Mouse (Mus musculus): ENCODE data around the gene Dcst2. TPM values are rescaled to one million over a fixed set of nuclear protein-coding genes. Genes with fewer than 3 reads are reported as not detected.

The Dcst2 gene
- polyA plus RNA-seq, 1 experiment from 2014 or later = 0.10 TPM

GRCm38 (mm10) chr3:89348911-89349868, 12.6 kb upstream of the Dcst2 start:
- peaks cover 10% of the 10 kb centered on the region for H3K4me1 ChIP-seq (replicated peaks; ENCODE audit: control insufficient read depth, insufficient read depth, low read length)
- 1% methylated on average over 38 of the region's 38 CpGs for WGBS
- H3K27me3 ChIP-seq (replicated peaks; ENCODE audit: control insufficient read depth, insufficient read depth, low read length) = peaks cover 18% of the 10 kb centered on the region
- DNase-seq (ENCODE audit: low spot score) (no peak), ATAC-seq (replicated peaks; ENCODE audit: low FRiP score) (no peak)
- no peaks in the 10 kb centered on the region for H3K9me3 ChIP-seq (ENCODE audit: control insufficient read depth, low read length)
- H3K4me3 ChIP-seq (ENCODE audit: low read depth, low read length) = peak overlapping the region; percentile 64
- H3K36me3 ChIP-seq (ENCODE audit: control insufficient read depth, insufficient read depth, low read length) = no peaks in the 10 kb centered on the region
- H3K9ac ChIP-seq (ENCODE audit: low read depth, low read length) = peak overlapping the region; percentile 59
- H3K4me2 ChIP-seq = peak overlapping the region; percentile 97
- H3K27ac ChIP-seq (ENCODE audit: low read depth, low read length) = no peak overlapping the region

GRCm38 (mm10) chr3:89349869-89350501, 11.8 kb upstream of the Dcst2 start, which contains the start of gene Adam15:
Adam15 (minus strand) TSS chr3:89349996.
- Histone ChIP-seq H3K9ac (ENCODE audit: low read depth, low read length) (peak within 1 kb of the TSS; percentile 59), H3K36me3 (ENCODE audit: control insufficient read depth, insufficient read depth, low read length) (no peaks in the 10 kb centered on the region), H3K9me3 (ENCODE audit: control insufficient read depth, low read length) (no peaks in the 10 kb centered on the region), H3K4me3 (ENCODE audit: low read depth, low read length) (peak within 1 kb of the TSS; percentile 64), H3K4me1 (replicated peaks; ENCODE audit: control insufficient read depth, insufficient read depth, low read length) (peaks cover 13% of the 10 kb centered on the region), H3K27me3 (replicated peaks; ENCODE audit: control insufficient read depth, insufficient read depth, low read length) (peaks cover 18% of the 10 kb centered on the region), H3K27ac (ENCODE audit: low read depth, low read length) (no peak within 1 kb of the TSS), H3K4me2 (peak within 1 kb of the TSS; percentile 97)
- WGBS = under 1% methylated on average over 59 of the region's 59 CpGs
- peak; percentile 88 for ATAC-seq (replicated peaks; ENCODE audit: low FRiP score)
- peak; percentile 90 for DNase-seq (ENCODE audit: low spot score)

GRCm38 (mm10) chr3:89351271-89351670, 10.5 kb upstream of the Dcst2 start:
- DNase-seq (ENCODE audit: low spot score) = no peak
- Histone ChIP-seq H3K4me3 (ENCODE audit: low read depth, low read length) (no peak overlapping the region), H3K36me3 (ENCODE audit: control insufficient read depth, insufficient read depth, low read length) (no peaks in the 10 kb centered on the region), H3K27me3 (replicated peaks; ENCODE audit: control insufficient read depth, insufficient read depth, low read length) (peaks cover 21% of the 10 kb centered on the region), H3K4me1 (replicated peaks; ENCODE audit: control insufficient read depth, insufficient read depth, low read length) (peaks cover 13% of the 10 kb centered on the region), H3K9me3 (ENCODE audit: control insufficient read depth, low read length) (no peaks in the 10 kb centered on the region), H3K9ac (ENCODE audit: low read depth, low read length) (no peak overlapping the region), H3K27ac (ENCODE audit: low read depth, low read length) (no peak overlapping the region), H3K4me2 (no peak overlapping the region)
- WGBS = 73% methylated on average over 5 of the region's 5 CpGs
- no peak for ATAC-seq (replicated peaks; ENCODE audit: low FRiP score)

GRCm38 (mm10) chr3:89354816-89355511, 6.8 kb upstream of the Dcst2 start:
- ATAC-seq (replicated peaks; ENCODE audit: low FRiP score) (no peak; the same call in 1 of the 2 replicates), DNase-seq (ENCODE audit: low spot score) (peak; percentile 76)
- H3K36me3 ChIP-seq (ENCODE audit: control insufficient read depth, insufficient read depth, low read length) = no peaks in the 10 kb centered on the region
- H3K27me3 ChIP-seq (replicated peaks; ENCODE audit: control insufficient read depth, insufficient read depth, low read length) = peaks cover 9% of the 10 kb centered on the region
- 15% methylated on average over 5 of the region's 5 CpGs for WGBS
- no peak overlapping the region for H3K27ac ChIP-seq (ENCODE audit: low read depth, low read length)
- peaks cover 9% of the 10 kb centered on the region for H3K4me1 ChIP-seq (replicated peaks; ENCODE audit: control insufficient read depth, insufficient read depth, low read length)
- H3K9me3 ChIP-seq (ENCODE audit: control insufficient read depth, low read length) = no peaks in the 10 kb centered on the region
- H3K4me2 ChIP-seq = no peak overlapping the region
- no peak overlapping the region for H3K4me3 ChIP-seq (ENCODE audit: low read depth, low read length)
- no peak overlapping the region for H3K9ac ChIP-seq (ENCODE audit: low read depth, low read length)

GRCm38 (mm10) chr3:89355512-89355902, 6.3 kb upstream of the Dcst2 start:
- no peak for DNase-seq (ENCODE audit: low spot score)
- no peak overlapping the region for H3K27ac ChIP-seq (ENCODE audit: low read depth, low read length)
- ATAC-seq (replicated peaks; ENCODE audit: low FRiP score) = no peak

GRCm38 (mm10) chr3:89356029-89356428, 5.7 kb upstream of the Dcst2 start:
- DNase-seq (ENCODE audit: low spot score) = no peak
- no peak for ATAC-seq (replicated peaks; ENCODE audit: low FRiP score)
- Histone ChIP-seq H3K9ac (ENCODE audit: low read depth, low read length) (no peak overlapping the region), H3K4me1 (replicated peaks; ENCODE audit: control insufficient read depth, insufficient read depth, low read length) (peaks cover 4% of the 10 kb centered on the region; the same call in 1 of the 2 replicates), H3K27me3 (replicated peaks; ENCODE audit: control insufficient read depth, insufficient read depth, low read length) (peaks cover 3% of the 10 kb centered on the region; the same call in 1 of the 2 replicates), H3K36me3 (ENCODE audit: control insufficient read depth, insufficient read depth, low read length) (no peaks in the 10 kb centered on the region), H3K27ac (ENCODE audit: low read depth, low read length) (no peak overlapping the region), H3K4me3 (ENCODE audit: low read depth, low read length) (no peak overlapping the region), H3K9me3 (ENCODE audit: control insufficient read depth, low read length) (no peaks in the 10 kb centered on the region), H3K4me2 (no peak overlapping the region)
- 66% methylated on average over 9 of the region's 9 CpGs for WGBS

More at GRCm38 (mm10) chr3:89355512-89355902, 6.3 kb upstream of the Dcst2 start:
- H3K9me3 ChIP-seq (ENCODE audit: control insufficient read depth, low read length) = no peaks in the 10 kb centered on the region
- peaks cover 4% of the 10 kb centered on the region for H3K4me1 ChIP-seq (replicated peaks; ENCODE audit: control insufficient read depth, insufficient read depth, low read length)
- H3K4me2 ChIP-seq = no peak overlapping the region
- no peak overlapping the region for H3K9ac ChIP-seq (ENCODE audit: low read depth, low read length)
- 66% methylated on average over 6 of the region's 6 CpGs for WGBS
- H3K36me3 ChIP-seq (ENCODE audit: control insufficient read depth, insufficient read depth, low read length) = no peaks in the 10 kb centered on the region
- H3K4me3 ChIP-seq (ENCODE audit: low read depth, low read length) = no peak overlapping the region
- peaks cover 6% of the 10 kb centered on the region for H3K27me3 ChIP-seq (replicated peaks; ENCODE audit: control insufficient read depth, insufficient read depth, low read length)

GRCm38 (mm10) chr3:89359630-89360029, 2.1 kb upstream of the Dcst2 start:
- no peaks in the 10 kb centered on the region; the same call in 1 of the 2 replicates for H3K4me1 ChIP-seq (replicated peaks; ENCODE audit: control insufficient read depth, insufficient read depth, low read length)
- H3K36me3 ChIP-seq (ENCODE audit: control insufficient read depth, insufficient read depth, low read length) = no peaks in the 10 kb centered on the region
- H3K9ac ChIP-seq (ENCODE audit: low read depth, low read length) = no peak overlapping the region
- no peak for ATAC-seq (replicated peaks; ENCODE audit: low FRiP score)
- H3K27me3 ChIP-seq (replicated peaks; ENCODE audit: control insufficient read depth, insufficient read depth, low read length) = peaks cover 3% of the 10 kb centered on the region; the same call in 1 of the 2 replicates
- no peaks in the 10 kb centered on the region for H3K9me3 ChIP-seq (ENCODE audit: control insufficient read depth, low read length)
- no peak overlapping the region for H3K4me2 ChIP-seq
- no peak for DNase-seq (ENCODE audit: low spot score)
- 69% methylated on average over 6 of the region's 6 CpGs for WGBS
- H3K27ac ChIP-seq (ENCODE audit: low read depth, low read length) = no peak overlapping the region
- H3K4me3 ChIP-seq (ENCODE audit: low read depth, low read length) = no peak overlapping the region

GRCm38 (mm10) chr3:89360237-89360636, 1.5 kb upstream of the Dcst2 start:
- H3K27me3 ChIP-seq (replicated peaks; ENCODE audit: control insufficient read depth, insufficient read depth, low read length) = peaks cover 6% of the 10 kb centered on the region; the same call in 1 of the 2 replicates
- no peaks in the 10 kb centered on the region for H3K36me3 ChIP-seq (ENCODE audit: control insufficient read depth, insufficient read depth, low read length)
- 57% methylated on average over 3 of the region's 3 CpGs for WGBS
- H3K4me3 ChIP-seq (ENCODE audit: low read depth, low read length) = no peak overlapping the region
- DNase-seq (ENCODE audit: low spot score) = no peak
- ATAC-seq (replicated peaks; ENCODE audit: low FRiP score) = no peak
- no peak overlapping the region for H3K4me2 ChIP-seq
- no peaks in the 10 kb centered on the region for H3K9me3 ChIP-seq (ENCODE audit: control insufficient read depth, low read length)
- no peaks in the 10 kb centered on the region; the same call in 1 of the 2 replicates for H3K4me1 ChIP-seq (replicated peaks; ENCODE audit: control insufficient read depth, insufficient read depth, low read length)
- no peak overlapping the region for H3K9ac ChIP-seq (ENCODE audit: low read depth, low read length)
- no peak overlapping the region for H3K27ac ChIP-seq (ENCODE audit: low read depth, low read length)

Measured in liver, embryonic 11.5 days (tissue).